Mouse (Mus musculus) spleen, postnatal 10 days (tissue): Measurements from ENCODE around the gene Nrxn1.

Experiments used
- DNase-seq, 2 experiments: peaks; one replicate each; pipeline ENCODE4 v3.0.0; 2021 to 2022; ENCODE audit warnings: low spot score in 2 of 2

The Nrxn1 gene

DNA sequence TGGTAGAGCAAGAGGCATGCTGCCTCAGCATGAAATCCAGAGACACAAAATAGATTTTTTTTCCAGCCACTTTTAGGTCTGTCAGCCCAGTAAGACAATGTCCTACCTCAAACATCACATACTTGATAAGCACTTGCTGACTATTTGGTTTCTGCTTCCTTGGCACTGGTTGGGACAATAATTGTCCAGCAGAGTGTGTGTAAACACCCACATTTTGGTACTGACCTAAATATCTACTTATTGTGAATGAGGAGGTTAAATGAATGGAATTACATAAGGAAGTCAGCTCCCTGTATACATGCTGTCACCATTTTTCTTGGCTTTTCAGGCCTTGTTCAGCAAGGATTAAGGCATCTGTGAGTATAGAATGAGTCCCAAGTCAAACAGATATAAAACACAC, 649.8 kb downstream of the Nrxn1 start:
- DNase-seq = no peak

- DNase-seq = no peak
Measured at GRCm38 (mm10) chr17:90435836-90436235, 657.0 kb downstream of the Nrxn1 start.

DNA sequence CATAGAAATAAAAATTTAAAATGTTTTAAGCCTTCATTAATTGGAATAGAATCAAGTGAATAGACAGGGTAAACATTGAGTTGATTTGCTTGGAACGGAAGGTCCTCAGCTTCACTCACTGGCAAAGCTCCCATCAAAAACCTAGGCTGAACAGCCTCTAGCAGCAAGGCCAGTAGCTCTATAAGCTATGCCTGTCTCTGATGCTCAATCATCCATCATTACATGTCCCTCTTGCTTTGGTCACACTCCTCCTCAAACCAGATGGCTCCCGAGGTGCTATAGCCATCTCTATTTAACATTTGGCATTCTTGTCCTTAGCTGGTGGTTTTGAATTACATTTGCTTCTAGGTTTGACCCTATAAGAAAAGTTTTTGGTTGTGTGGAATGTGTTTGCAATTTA, 657.5 kb downstream of the Nrxn1 start:
- no peak for DNase-seq

DNA sequence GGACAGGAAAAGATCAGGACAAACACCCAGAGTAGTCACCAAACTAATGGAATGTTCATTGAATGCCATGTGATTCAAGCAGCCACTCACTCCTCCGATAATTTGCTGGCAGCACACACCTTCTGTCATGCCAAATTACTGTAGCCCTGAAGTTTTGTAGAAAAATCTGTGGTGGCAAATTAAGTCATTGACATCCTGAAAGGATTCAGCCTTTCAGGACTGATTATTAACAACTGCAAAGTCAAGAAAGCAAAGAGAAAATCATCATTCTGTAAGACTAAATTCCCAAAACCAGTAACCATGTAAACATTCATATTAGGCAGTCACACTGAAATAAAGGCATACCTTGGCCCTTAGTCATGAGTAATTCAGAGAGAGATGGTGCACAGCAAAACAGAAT, 662.7 kb downstream of the Nrxn1 start:
- no peak for DNase-seq

- no peak for DNase-seq
Measured at GRCm38 (mm10) chr17:90425974-90426373, 666.9 kb downstream of the Nrxn1 start.

DNA sequence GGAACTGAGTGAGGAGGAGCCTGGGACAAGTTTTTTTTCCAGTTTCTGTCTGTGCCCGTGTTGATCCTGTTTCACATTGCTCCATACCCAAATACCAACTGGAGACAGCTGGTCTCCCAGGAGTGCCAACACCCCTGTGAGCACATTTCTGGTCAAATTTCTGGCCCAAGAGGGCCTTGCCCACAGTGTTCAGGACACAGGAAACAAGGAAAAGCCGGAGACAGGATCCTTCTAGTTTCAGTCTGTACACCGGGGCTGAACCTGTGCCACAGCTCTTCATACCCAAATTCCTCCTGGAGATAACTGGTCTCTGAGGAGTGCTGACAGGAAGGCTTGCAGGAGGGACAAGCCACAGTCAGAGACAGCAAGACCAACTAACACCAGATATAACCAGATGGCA, 670.3 kb downstream of the Nrxn1 start:
- no peak for DNase-seq

- no peak for DNase-seq
Measured at GRCm38 (mm10) chr17:90420757-90421156, 672.1 kb downstream of the Nrxn1 start.

DNA sequence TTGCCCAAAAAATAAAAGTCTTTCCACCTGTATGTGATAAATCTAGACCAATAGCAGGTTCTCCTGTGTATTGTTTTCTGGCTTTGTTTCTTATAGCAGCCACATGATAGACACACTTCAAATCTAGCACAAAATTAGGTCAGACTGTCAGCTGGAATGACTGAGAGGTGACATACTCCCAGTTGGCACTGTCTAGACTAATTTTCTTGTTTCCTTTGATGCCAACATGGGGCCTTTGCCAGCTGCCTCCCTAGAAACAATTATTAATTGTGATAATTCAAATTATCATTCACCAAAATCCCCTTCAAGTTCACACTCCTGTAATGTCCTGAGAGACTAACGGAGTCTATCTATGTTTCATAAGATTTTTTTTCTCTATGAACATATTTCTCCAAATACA, 673.3 kb downstream of the Nrxn1 start:
- DNase-seq = no peak

DNA sequence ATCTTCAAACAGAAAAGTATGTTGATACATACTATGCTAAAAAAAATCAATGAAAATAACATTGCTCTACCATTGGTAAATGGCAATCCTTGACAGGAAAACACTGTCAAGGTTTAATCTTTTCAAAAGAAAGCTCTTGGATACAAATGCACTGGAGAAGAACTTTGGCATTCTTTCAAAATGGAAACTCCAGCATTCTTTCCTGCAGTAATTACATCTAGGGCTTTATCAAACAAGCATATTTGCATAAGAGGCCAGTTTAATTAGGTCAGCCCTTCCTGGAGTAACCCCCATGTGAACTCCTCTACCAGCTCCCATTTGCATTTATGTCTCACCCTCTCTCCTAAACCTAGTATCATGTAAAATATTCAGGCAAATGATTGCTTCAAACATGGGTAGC, 696.5 kb downstream of the Nrxn1 start:
- no peak for DNase-seq

DNA sequence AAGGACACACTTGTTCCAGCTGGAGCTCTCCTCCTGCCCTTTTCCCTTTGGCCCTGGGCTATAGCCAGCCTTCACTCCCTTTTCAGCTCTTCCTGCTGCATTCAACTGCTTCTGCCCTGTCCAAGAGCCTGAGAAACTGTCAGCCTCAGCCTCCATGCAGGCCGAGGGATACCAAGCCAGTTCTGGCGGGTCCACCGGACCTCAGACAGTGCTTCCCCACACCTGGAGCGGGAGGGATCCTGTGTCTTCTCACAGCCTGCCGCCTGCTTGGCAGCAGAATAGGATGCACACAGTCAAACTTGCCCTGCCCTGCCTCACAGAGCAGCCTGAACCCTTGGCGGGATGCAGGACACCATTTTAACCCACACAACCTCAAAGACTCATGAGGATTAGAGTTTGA, 698.3 kb downstream of the Nrxn1 start:
- DNase-seq = no peak

GRCm38 (mm10) chr17:90392751-90393150, 700.1 kb downstream of the Nrxn1 start:
- no peak for DNase-seq

DNA sequence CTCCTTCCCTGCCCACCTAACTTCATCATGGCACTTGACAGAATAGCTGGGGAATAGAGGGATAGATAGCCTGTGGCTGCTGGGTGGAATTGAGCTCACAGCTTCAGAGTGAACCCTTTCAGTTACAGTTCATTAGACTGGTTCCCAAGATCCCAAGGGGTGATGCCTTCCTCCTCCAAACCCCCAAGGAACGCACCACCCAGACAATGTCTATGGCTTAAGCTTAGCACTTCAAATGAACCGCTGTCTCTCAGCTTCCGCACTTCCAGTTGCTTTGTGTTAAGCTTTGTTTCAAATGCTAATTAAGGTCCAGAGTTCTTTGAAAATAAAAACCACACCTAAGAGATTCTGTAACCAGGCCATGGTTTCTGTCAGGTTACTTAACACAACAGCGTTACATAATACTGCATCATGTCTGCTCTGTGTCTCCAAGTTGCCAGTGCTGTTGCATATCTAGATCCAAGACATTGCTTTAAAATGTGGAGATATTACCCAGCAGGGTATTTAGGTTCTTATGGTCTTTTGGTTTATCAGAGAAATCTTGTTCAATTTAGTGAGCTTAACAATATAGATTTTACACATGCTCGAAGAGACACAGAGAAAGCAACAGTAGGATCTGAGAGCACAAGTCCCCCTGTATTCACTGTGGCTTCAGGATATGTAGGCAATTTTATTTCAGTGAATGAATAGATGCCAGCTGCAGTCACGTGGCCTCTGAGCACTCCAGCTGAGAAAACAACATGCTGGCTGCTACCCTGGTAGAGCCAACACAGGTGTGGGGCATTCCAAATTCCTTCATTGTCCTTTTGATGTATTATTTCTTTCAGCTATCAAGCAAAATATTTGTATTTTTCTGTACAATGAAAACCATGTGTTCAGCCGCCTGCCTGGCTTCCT, 702.3 kb downstream of the Nrxn1 start:
- DNase-seq = no peak

DNA sequence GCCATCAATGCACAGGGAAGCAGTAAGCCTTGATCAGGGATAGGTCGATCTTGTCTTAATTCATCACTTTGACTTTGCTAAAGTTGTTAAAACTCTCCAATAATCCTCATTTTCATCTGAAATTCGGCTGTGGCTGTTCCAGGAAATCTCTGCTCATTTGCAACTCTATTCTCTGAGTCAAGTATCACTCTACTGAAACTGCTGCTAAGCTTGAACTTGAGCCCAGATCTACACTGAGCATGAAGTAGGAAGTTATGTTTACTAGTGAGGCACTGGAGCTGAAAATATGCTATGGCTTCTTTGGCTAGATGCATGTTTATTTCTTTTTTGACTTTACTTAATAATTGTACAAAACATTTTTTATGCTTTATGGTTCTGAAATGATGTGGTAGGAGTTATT, 708.0 kb downstream of the Nrxn1 start:
- no peak for DNase-seq

GRCm38 (mm10) chr17:90382496-90383443, 710.1 kb downstream of the Nrxn1 start:
- DNase-seq = no peak

DNA sequence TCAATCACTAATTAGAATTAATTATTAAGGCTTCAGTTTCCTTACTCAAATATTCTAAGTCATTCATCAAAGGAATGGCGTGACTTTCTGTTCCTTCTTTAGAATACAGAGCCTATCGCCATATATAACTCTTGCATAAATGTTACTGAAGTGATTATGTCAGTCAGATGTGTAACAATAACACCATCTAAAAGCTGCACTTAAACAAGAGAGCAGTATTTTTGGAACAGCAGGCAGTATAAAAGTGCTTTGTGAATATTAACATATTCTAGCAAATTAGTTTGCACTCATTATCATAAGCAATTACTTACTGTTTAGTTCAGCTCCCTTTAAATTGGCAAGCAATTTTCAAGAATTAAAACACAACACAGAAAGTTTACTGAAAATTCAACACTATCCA, 716.3 kb downstream of the Nrxn1 start:
- DNase-seq = no peak

DNA sequence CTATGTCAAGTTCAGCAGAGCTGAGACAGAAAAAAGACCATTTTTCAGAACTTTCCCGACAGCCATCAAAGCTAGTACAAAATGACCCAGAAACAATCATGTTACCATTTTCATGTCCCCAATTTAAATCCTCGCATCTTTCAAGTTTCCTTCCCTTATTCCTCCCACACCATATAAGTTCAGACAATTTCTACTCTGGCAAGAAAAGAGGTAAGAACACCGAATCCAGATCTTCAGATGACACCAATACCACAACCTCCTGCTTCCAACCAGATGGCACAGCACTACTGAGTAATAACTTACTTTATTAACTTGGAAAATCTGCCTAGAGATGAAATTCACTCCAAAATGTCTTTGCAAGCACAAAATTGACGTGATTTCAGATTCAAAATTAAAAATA, 730.7 kb downstream of the Nrxn1 start:
- no peak for DNase-seq

DNA sequence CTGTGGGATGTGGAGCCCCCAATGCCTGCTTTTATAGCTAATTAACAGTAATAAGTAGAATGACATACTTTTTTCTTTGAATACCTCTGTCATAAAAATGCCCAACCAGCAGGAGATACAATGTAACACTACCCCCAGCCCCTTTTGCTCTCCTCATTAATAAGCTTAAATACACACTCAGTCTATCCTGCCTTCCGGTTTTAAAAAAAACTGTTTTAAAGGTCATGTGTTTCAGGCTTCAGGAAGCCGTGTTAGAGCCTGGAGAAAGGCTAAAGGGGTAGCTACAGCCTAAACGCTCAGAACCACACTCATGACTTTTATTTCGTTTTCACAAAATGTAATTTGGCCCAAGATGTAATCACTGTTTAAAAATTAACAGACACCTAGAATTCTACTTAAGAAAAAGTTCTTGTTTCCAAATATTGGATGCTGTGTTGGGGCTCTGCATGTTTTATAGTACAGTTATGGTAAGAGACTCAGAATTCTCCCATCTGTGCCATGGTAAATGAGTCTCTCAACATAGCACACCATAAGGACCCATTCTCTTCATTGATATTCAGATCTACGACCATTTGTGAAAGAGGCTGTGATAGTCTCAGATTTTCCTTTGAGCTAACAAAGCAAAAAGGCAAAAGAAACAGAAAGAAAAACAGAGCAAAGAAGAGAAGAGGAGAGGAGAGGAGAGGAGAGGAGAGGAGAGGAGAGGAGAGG, 743.3 kb downstream of the Nrxn1 start:
- DNase-seq = no peak

- no peak for DNase-seq
Measured at GRCm38 (mm10) chr17:90346735-90347475, 746.0 kb downstream of the Nrxn1 start.

GRCm38 (mm10) chr17:90333445-90333844, 759.4 kb downstream of the Nrxn1 start:
- DNase-seq = no peak

- DNase-seq = no peak
Measured at GRCm38 (mm10) chr17:90323674-90324073, 769.2 kb downstream of the Nrxn1 start.

DNA sequence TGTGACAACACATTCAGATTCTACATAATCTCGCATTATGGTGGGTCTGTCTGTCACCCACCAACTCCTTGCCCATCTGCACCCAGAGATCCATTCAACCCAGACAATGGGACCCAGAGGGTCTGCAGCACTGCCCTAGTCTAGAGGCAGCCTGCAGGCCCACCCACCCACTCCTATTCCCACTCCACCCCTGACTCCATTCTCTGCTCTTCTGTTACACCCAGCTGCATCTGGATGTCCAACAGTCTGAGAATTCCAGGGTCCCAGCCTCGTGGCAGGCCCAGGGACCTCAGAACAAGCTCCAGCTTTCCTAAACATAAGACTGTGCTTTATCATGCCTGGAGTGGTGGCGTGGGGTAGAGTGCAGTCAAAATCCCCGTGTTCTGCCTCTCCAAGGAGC, 820.6 kb downstream of the Nrxn1 start:
- DNase-seq = no peak
